Mouse (Mus musculus) cerebellum, adult 11-12 months (tissue): ENCODE data around the gene Ccdc120.
"Not testable (repeated sequence)": the region's sequence is repeated elsewhere in the genome, so short reads cannot be mapped to it uniquely, and the experiment has no call there.

Experiments used
- DNase-seq: peaks from one replicate; pipeline ENCODE4 v3.0.0; 2022

Ccdc120 gene

DNA sequence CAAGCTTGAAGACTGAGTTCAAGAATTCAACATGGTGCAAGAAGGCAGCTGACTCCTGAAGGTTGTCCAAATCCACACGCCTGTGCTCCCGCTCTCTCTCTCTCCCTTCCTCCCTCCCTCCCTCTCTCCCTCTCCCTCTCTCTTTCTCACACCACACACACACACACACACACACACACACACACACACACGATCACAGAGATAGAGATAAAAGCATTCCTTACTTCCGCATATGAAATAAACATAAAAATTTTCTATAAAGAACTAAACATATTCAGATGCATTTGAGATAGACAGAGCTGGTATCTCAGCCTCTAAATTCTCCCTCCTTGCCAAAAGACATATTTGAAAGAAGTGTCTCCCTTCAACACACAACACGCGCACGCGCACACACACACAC is 5.3 kb downstream of the Ccdc120 start:
- DNase-seq = no peak

DNA sequence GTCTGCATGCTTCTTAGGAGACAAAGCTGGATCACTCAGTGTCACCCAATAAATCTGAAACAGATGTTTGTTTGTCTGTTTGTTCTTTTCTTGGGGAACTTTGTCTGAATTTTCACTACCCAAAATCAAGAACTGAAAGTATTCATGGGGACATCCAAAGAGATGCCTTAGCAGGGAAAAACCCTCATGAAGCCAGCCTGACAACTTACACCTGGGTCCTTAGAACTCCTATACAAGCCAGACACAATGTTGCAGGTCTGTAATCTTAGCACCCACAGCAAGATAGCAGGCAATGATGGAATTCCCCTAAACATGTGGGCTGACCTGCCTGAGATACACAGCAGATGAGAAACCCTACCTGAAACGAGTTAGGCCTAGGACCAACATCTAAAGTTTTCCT is 5.8 kb downstream of the Ccdc120 start:
- DNase-seq = no peak

DNA sequence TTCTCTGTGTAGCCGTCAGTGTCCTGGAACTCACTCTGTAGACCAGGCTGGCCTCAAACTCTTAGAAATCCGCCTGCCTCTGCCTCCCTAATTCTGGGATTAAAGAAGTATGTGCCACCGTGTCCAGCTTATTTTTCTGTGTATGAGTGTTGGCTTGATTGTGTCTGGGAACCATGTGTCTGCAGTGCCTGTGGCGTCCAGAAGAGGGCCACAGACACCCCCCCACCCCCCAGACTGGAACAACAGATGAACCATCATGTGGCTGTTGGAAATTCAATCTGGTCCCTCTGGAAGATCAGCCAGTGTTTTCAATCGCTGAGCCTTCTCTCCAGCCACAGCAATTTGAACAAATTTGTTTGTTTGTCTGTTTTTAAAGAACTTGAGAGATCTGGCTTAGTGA is 7.2 kb downstream of the Ccdc120 start:
- DNase-seq = no peak

DNA sequence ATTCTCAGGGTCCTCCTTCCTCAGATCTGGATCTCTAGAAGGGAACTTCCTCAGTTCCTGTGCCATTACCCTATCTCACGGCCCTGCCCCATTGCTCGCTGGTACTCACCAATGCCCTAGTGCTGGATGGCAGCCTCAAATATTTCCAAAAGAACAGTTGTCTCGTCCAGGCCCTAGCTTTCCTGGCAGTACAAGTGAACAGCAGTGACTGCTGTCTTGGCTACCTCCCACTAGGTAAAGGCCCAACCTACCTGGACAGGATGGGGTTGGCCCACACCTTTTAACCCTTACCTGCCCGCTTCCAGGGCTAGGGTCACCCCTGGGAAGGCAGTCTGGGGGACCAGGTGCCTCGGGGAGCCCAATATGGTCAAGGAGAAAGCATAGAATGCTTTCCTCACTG is 9.6 kb downstream of the Ccdc120 start:
- peak; percentile 72 for DNase-seq

DNA sequence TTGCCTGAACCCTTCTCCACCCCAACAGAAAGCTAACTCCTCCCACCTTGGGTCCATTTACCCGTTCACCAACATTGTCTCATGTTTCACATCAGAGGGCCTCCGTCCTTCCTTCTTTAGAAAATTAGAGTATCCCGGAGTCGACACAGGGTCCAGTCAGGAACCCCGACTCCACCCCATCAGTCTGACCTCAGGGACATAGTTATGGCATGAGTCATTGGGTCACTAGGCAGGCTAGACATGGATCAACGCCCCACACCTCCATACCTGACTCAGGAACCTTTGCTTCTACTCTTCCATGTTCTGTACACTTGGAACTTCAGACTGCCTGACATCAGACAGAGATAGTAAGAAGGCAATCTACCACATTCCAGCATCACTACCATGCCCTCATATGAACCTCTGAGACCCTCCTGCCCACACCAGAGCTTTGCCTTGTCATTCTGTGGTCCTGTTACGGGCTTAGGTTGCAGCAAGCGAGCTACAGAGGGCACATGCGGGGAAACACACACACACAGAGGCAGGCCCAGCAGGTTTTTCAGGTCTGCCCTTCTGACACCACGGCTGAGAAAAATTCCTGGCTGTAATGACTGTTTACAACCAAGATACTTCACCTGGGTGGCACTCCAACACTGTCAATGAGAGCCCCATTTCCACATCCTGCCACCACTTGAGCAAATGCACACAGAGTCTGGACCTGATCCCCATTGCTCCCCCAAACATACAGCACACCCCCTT is 10.5 kb downstream of the Ccdc120 start:
- DNase-seq = peak; percentile 41

DNA sequence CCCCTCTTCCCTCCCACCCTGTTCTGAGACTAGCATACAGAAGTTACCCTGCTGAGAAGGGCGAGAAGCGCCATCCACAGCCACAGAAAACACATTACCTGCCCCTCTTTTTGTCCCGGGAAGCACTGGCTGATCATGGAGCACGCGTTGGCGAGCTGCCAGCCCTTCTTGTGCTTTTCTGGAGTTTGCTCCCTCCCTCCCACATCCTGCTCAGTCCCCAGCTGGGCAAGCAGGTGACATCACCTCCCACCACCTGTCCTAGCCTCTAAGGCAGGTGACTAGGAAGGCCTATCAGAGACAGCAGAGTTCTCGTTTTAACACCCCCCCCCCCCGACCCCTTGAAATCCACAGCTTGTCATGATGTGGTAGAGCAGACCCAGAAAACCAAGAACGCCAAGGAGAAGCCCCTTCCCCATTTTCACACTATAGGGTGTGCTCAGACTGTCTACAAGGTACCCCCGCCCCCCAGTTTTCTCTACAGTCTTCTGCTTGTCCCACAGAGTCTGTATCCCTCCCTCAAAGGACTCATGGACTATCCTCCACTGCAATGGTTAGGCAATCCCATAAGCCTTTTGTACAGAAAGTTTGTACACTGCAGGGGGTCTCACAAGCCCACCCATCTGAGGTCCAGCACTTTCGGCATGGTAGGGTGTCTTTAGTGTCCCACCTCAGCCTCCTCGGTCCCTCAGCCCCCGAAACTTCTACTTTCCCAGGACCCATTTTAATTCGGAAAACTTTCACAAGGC is 11.2 kb downstream of the Ccdc120 start:
- DNase-seq = peak; percentile 90

DNA sequence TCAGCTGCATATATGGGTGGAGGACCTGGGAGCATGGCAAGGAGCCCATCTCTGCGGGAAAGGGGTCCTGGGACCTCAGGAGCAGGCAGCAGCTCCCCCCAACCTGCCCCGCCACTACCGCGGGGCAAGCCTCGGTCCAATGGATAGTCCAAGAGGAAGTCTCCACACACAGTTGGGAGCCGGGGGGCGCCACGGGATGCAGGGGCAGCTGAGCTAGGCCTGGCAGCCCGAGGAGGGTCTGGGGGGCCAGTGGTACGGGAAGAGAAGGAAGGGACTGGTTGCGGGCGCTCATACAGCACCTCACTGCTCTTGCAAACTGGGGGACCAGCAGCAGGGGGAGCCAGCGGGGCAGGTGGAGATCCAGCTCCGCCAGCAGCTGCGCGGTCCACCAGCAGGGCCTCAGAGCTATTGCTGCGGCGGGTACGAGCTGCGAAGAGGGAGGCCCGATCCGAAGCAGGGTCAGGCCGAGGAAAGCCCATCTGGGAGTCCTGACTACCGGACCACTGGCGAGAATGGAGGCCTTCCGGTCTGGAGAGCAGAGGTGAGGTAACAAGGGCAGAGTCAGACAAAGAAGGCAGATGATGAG is 17.0 kb downstream of the Ccdc120 start:
- peak; percentile 58 for DNase-seq

DNA sequence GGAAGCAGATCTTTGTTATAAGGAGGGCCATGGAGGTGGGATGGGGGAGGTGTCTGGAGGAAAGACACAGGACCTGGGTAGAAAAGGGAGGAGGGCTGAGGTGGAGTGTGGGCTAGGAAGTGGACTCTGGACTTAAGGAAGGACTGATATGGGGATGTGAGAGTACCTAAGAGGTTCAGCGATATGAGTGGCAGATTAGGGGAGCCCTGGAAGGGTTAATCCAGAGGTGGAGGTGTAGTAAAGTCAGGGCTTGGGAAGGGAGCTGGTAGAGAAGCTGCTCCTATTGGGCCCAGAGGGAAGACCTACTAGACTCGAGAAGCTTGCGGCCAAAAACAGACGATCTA is 21.8 kb downstream of the Ccdc120 start:
- no peak for DNase-seq

DNA sequence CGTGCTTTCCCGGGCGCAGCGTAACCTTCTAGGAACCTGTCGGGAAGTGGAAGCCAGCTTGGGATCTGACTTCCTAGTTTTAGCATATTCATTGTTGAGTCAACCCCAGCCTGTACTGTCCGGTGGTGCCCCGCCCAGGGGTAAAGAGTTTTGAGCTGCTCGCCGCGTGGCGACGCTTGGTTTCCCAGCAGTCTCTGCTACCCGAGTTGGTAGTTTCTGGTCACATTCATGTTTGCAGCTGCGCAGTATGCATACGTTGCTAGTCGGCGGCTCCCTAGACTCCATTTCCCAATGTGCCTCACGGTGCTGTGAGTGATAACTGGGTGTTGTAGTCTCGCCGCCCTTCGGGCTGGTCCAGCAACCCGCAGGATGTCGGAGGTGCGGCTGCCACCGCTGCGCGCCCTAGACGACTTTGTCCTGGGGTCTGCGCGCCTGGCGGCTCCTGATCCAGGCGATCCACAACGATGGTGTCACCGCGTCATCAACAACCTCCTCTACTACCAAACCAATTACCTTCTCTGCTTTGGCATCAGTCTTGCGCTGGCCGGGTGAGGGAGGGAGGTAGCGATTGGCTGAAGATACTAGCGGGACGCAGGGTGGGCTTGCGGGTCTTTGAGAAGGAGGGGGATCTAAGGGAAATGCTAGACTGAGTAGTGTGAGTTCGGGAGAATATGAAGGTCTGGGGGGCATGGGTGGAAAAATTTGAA is 22.3 kb downstream of the Ccdc120 start, which contains the start of gene Praf2:
Praf2 (plus strand) TSS at position 225 of the 707 bp plus-strand sequence.
- DNase-seq = peak; percentile 85

DNA sequence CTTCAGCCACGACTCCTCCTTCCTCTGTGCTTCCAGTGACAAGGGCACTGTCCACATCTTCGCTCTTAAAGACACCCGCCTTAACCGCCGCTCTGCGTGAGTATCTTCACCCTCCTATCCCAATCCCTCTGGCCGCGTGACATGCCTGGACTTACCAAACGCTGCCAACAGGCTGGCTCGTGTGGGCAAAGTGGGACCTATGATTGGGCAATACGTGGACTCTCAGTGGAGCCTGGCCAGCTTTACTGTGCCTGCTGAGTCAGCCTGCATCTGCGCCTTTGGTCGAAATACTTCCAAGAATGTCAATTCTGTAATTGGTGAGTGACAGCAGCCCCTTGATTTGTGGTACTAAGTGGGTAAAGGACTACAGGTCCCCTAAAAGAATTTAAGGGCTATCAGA is 23.5 kb downstream of the Ccdc120 start:
- no peak for DNase-seq

DNA sequence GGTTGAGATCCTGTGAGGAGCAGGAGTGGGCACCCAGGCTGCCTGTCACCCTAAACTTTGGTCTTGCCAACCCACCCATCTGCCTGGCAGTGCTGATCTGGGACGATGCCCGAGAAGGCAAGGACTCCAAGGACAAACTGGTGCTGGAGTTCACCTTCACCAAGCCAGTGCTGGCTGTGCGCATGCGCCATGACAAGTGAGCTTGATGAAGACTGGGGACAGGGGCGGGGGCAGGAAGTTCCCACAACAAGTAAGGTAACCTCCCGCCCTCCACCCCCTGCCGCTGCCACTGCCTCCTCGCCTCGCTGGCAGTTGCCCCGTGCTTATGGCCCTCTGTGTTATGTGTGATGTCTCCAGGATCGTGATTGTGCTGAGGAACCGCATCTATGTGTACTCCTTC is 24.9 kb downstream of the Ccdc120 start:
- no peak for DNase-seq

DNA sequence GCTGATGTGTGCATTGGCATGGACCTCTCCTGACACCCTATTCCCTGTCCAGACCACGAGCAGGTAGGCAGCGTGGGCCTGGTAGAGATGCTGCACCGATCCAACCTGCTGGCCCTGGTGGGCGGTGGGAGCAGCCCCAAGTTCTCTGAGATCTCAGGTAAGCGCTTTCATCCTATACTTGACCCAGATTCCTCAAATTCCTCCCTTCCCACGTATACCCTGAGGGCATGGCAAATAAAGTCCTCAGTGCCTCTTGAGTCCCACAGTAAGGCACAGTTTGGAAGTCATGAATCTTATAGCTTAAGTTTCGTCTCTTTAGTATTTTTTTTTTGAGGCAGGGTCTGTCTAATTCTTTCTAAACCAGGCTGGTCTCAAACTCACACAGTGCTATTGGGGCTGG is 26.6 kb downstream of the Ccdc120 start:
- no peak for DNase-seq

DNA sequence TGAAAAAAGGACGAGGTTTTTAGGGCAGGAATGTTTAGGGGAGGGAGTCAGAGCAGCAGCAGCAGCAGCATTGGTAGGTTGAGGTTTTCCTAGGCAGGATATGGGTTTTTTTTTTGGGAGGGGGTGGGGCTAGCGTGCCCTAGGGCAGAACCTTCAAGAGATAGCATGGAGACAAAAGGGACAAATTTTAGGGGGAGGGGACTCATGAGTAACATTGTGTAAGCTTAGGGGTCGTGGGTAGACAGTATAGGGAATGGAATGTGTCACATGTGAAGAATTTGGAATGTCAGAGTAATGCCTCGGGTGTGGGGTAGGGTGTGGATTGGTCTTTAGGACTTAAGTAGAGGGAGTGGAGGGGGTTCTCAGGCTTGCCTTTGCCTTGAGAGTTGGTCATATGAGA is 28.0 kb downstream of the Ccdc120 start:
- no peak for DNase-seq

DNA sequence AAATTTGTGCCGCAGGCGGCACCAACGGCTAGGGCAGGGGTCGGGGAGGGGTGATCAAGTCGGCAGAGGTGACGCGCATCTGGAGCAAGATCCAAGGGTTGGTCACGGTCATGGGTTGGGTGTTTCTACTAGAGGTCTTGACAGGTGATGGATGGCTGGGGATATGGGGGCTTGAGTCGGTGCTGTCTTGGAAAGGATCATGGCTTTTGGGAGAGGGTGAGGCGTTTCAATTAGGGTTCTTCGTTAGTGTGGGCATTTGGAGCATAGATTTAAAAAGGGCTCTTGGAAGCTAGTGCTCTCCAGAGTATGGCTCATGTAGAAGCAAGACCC is 28.5 kb downstream of the Ccdc120 start:
- no peak for DNase-seq

DNA sequence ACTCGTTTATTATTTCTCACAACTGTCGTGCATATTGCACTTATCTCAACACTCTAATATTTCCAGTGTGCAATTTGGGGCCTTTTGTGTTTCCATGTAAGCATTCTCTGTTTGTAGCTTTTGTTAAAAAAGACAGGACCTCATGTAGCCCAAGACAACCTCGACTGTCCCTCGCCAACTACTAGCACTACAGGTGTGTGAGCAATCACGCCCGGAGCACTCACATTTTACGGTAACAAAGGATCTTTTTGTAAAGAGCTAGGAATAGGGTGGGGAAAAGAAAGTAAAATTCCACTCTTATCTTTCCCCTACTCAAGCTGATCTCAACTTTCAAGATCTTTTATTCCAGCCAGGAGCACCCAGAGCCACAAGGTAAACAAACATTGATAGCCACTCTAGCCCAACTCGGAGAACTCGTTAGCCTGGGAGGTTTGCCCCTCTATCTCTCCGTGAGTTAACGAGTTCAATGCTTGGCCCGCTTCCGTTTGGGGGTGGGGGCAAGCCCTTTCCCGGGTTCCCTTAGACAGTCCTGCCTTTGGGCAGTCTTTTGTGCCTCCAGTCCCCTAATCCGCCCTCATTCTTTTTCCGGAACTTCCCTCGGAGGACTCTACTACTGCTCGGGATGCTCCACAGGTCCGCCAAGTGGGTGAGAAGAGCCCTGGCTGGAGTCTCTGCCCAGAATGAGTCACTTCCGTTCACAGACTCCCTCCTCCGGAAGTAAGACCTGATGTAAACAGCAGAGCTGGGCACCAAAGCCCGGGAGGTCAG is 29.0 kb downstream of the Ccdc120 start, which contains the start of gene Gm45208:
Gm45208 (plus strand) TSS at position 732 of the 768 bp plus-strand sequence.
- DNase-seq = peak; percentile 77

DNA sequence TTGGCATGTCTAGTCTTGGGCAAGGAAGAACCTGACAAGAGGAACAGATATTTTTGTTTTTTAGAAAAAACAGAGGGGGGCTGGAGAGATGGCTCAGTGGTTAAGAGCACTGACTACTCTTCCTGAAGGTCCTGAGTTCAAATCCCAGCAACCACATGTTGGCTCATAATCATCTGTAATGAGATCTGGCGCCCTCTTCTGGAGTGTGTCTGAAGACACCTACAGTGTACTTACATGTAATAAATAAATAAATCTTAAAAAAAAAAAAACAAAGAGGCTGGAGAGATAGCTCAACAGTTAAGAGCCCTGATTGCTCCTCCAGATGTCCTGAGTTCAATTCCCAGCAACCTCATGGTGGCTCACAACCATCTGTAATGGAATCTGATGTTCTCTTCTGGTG is 34.6 kb downstream of the Ccdc120 start:
- DNase-seq = not testable (repeated sequence)

DNA sequence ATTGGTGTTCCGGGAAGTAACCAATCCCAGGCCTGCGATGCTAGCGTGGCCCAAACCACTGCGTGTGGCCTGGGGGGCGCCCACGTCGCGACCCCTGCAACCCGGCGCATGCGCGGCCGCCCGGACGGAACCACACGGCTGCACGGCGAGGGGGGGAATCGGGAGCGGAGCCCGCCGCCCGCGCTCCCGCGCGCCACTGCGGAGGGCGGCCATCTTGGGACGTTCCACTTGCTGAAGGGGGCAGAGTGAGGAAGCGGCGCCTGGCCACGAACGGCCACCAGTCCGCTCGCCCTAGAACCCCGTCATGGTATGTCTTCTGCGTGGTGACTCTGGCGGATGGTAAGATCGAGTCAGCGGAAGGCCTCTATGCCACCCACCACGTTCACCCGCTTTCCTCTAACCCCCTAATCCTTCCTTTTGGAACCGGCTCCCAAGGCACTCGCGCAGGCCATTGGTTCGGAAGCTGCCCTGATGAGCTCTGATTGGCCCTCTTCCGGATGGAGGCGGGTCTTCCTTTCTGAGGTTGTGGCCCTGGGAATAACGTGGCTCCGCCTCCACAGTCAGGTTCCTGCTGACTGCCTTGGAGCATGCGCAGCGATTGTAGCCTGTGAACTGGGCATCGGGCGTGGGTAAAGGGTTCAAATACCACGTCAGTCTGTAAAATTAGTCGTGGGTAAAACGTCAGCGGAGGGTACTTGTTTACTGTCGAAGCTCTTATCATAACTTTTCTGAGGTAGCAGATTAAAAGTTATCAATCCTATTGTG is 36.4 kb downstream of the Ccdc120 start, which contains the start of gene Wdr45:
Wdr45 (plus strand) TSS at position 199 of the 765 bp plus-strand sequence.
- peak; percentile 97 for DNase-seq

DNA sequence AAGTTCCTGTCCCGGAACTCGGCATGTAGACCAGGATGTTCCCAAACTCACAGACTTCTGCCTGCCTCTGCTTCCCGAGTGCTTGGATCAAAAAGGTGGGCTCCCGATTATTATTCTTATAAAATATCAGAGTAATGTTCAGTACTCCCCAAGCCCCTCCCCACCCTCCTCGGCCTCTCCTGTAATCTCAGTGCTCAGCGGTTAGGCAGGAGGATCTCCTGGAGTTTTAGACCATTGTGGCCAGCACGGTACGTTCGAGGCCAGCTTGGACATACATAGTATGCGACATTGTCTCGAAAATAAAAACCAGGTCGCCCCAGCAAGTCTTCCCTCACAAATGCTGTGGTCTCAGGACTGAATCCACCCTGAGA is 37.0 kb downstream of the Ccdc120 start:
- DNase-seq = not testable (repeated sequence)

DNA sequence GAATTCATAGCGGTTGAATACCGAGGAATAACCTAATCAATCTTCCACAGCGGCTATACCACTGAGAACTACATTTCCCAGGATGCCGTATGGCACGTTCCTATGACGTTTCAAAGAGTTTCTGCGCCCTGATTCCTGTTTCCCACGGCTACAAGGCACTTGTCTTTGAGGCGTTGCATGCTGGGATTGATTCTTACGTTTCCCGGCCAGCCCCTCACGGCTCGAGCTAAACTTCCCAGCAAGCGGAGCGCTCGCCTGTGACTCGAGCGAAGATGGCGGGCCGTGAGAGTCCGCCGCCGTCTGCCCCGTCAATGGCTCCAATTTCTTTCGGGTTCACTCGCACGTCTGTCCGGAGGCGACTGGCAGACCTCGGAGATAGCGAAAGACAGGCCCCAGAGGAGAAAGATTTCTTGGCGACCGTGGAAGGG is 53.7 kb downstream of the Ccdc120 start, which contains the start of gene Gpkow:
Gpkow (plus strand) TSS at position 178 of the 428 bp plus-strand sequence.
- DNase-seq = peak; percentile 86

DNA sequence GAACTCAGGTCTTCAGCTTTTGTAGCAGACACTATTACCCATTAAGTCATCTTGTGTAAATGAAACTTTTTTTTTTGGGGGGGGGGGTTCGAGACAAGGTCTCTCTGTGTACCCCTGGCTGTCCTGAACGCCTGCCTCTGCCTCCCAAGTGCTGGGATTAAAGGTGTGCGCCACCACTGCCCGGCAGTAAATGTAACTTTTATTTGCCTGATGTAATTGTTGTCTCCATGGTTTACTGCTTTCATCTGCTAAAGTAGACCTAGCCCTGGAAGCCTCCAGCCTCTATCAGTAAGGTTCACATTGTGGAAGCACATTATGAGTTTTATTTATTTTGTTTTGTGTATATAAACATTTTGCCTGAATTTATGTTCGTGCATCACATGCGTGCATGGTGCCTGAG is 54.2 kb downstream of the Ccdc120 start:
- DNase-seq = no peak

DNA sequence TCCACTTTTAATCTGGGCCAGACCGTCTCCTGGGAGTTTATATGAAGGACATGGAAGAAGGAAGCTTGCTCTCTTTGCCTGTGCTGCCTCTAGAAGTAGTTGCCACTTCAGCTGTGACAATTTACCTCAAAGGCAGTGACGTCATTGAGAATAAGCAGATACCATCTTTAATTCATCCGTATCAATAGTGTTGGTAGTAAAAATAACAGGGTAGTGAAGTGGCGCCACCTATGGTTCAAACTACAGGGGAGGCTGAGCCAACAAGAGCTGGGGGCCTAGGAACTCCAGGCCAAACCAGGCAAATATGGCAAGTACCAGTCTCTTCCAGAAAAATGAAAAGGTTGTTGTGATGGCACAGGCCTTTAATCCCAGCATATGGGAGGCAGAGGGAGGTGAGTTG is 57.8 kb downstream of the Ccdc120 start:
- DNase-seq = no peak

DNA sequence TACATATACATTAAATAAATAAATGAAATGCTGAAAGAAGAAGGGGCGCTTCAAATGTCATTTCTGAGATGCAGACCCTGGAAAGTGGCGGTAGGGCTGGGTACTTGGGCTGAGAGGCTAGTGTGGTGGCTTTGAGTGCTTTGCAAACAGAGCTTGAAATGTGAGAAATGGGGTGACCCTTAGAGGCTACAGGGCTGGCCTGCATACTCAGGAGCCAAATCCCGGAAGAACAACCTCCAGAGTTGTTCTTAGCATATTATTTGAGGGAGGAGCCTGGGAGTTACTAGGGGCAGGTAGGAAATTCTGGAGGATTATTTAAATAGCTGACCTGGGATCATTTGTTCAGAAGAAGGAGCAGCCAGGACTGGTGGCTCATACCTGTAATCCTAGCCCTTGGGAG is 60.2 kb downstream of the Ccdc120 start:
- no peak for DNase-seq
